Mouse (Mus musculus) ovary, postnatal 10 days (tissue): ENCODE measurements at regions not wholly inside any gene's neighbourhood (a gene's known extent, or its start where the extent isn't known, plus 50 kb on each side); places are given as distances from the start of the nearest gene placed in this dataset.

Source experiments
- DNase-seq: peaks from one replicate; pipeline ENCODE4 v3.0.0; 2022; ENCODE audit warnings: low spot score

DNA sequence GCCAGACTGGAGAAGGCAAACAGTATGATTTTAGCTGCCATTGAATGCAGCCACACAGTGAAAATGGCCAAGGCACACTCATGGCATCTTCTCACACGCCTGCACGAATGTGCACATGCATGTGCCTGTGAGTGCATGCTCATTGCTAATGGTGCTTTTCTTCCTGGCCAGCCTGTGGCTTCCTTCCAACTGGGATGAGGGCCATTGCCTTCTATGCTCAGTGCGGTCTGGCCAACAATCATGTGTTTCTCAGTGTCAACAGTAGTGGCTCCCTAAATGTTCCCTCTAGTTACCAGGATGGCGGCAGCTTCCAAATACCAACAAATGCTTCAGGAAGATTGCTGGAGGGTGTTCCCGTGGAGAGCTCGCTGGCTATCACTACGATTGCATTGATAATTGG is 131.7 kb upstream of the Sall1 start:
- no peak for DNase-seq

DNA sequence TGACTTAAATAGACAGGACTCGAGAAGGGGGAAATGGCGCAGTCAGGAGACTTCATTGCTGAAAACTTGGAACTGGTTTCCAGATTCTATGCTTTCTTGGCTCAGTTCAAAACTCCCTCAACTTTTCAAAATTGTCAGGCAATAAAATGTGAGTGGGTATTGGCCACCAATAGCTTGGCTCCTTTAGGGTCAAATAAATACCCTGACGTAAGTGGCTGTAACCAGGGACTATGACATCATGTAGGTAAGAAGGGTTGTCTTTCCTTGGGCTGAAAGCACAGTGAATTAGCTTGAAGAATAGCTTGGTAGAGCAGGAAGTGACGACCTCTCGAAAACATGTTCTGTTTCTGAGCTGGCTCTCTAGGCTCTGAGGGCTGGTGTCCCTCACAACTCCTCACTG is 127.6 kb upstream of the Sall1 start:
- DNase-seq = no peak

GRCm38 (mm10) chr8:89169484-89169883 is 125.5 kb upstream of the Sall1 start:
- DNase-seq = no peak

DNA sequence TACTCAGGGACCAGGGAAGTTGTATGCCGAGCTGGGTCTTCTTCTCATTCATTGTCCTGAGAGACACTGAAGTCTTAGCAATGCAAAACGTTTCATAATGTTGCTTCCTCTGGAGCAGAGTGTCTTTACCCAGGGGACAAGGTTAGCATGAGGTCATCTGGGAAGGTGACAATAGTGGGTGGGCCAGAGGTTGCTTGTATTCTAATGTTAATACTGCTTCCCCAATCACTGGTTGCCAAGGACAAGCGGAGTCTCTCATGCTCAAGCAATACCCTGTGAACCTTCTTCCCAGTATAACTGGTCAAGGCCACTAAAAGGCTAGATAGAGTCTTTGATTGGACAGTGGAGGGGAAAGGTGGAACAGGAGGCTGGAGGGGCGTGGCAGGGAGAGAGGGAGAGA is 123.1 kb upstream of the Sall1 start:
- no peak for DNase-seq

- no peak for DNase-seq
Observed at GRCm38 (mm10) chr8:89156909-89157308, 112.9 kb upstream of the Sall1 start.

- no peak for DNase-seq
Observed at GRCm38 (mm10) chr8:89153605-89154004, 109.6 kb upstream of the Sall1 start.

- DNase-seq = no peak
Observed at GRCm38 (mm10) chr8:89152867-89153595, 109.1 kb upstream of the Sall1 start.

DNA sequence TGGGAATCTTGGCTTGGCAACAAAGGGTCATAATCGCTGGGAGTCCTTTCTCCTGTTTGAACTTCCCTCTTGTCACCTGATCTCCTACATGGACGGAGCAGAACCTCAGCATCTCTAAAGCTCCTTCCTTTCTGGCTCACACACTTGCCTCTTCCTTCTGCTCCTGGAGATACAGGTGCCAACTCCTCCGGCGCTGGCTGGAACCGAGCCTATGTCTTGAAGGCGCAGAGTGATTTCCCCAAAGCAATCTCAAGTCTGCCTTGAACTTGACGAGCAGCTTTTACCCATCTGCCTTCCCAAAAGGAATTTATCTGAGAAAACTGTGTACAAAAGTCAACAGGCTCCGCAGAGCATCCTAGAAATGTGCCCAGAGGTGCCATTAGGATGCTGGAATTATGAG is 108.4 kb upstream of the Sall1 start:
- no peak for DNase-seq

DNA sequence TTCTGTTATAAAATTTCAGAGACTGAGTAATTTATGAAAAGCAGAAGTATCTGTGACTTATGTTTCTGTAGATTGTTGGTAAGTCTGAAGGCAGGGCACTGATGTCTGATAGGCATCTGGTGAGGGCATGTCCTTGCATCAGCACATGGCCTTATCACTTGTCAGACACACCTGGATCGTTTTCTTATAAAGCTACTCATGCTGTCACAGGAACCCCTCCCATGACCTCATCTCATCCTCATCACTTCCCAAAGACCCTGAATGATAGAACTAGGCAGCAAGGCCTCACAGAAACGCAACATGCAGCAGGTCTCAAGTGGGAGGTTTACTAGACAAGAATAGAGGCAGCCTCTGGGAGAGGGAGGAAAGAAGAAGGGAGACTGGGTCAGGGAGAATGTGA is 107.0 kb upstream of the Sall1 start:
- DNase-seq = no peak

GRCm38 (mm10) chr8:89141529-89142235 is 97.7 kb upstream of the Sall1 start:
- no peak for DNase-seq

DNA sequence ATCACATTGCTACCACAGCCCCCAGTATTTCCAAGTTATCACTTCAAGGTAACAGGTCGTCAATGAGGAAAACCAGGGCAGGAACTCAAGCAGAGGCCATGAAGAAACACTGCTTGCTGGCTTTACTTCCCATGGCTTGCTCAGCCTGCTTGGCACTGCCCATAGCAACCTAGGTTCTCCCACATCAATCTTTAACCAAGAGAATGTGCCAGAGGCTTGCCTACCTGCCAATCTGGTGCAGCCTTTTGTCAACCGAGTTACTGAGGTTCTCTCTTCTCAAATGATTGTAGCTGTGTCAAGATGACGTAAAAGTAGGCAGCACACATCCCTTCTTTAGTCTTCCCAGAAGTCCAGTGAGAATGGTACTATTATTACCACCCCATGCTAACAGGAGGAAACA is 95.9 kb upstream of the Sall1 start:
- no peak for DNase-seq

GRCm38 (mm10) chr8:89138416-89139125 is 94.6 kb upstream of the Sall1 start:
- no peak for DNase-seq

DNA sequence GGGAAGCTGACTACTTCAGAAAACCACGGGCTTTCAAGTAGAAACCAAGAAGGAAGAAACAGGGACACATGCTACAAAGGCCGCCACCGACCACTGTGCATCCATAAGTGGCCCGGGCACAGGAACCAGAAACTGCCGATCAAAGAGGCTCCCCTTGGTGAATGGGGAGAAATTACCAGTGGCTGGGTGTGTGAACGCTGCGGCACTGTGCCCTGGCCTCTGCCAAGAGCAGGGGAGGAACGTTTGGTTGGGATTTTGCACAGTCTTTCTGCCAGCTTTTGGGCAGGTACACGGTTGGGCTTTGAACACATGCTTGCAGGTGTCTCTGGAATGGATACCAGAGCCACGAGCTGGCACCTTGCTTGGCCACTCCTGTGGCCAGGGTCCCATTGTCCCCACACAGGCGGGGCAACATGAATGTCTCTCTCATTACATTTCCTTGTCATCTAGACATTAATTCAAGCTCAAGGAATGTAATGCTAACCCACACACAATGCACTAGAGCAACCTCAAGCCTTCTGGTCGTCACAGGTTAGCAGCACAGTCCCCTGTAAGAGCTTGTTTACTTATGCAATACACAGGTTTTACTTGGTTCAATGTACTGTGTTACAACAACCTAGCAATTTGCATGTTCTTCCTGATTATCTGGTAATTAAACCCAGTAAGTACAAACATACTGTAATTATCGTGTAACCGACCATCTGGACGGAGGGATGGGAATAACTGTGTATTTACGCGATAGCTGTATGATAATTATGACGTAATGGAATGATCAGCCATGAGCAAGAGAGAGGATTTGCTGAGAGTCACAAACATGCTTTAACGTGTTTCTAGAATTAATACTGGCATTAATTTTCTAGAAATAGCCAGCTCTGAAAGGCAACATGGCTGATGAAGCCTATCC is 90.9 kb upstream of the Sall1 start:
- no peak for DNase-seq

GRCm38 (mm10) chr8:89134058-89134457 is 90.1 kb upstream of the Sall1 start:
- DNase-seq = no peak

DNA sequence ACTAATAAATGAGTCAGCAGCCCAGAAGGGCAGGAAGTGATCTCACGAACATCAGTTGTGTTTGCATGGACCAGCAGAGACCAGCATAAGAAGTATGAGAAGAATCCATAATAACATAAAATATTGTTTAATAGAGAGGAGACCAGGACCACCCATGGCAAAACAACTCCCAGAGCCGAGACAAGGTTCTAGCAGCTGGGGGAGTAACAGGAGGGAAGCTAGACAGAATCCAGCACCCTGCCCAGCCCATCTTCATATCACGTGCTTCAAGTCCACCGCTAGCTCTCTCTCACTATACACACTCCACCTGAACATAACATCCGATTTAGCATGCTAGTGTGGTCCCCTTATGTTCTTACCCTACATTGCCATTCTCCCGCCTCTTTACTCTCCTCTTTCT is 77.1 kb upstream of the Sall1 start:
- DNase-seq = no peak

DNA sequence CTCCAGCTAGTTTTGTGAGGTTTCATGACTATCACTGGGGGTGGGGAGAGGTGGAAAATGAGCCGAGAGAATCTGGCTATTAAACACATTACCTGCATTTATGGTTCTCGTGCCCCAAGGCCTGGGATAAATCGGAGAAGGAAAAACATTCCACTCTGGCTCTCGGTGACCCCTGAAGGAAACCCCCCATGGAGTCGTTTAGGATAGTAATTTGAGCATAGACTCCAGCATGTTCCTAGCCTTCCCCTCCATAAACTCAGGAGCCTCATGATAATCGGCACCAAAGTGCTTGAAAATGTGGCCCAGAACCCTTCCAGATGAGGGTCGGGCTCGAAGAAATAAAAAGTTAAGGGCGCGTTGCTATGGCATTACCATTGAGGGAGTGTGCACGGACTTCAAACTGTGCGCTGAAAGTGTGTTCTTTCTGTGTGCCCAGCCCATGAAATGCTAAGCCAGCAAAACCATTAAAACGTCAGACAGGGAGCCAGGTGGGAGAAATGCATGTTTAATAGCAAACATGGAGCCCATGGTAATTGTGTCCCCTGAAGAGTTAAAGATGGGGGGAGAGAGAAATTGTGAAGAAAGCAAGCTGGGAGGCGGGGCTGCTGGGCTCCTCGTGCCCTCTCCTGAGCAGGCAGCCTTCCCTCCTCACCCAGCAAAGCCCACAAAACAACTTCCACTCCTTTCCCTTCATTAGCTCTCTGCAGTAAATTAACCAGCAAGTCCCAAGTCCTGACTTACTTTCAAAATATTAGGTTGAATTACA is 64.1 kb upstream of the Sall1 start:
- DNase-seq = no peak

DNA sequence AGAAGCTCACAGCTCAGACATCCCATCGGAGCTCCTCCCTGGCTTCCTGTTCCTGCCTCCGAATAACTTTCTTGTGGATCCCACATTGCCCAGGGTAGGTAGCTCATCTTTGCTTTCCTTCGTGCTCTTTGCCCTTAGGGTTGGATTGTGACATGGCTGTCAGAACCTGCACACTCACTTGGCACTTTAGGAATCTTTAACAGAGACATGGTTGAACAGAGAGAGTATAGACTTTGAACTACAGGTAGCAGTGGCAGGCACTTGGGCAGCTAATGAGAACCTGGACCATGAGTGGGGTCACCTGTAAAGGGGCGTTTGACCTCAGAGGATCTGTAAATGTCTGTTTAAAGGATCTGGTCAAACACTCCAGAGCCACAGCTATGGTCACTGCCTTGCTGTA is 62.4 kb upstream of the Sall1 start:
- DNase-seq = no peak

DNA sequence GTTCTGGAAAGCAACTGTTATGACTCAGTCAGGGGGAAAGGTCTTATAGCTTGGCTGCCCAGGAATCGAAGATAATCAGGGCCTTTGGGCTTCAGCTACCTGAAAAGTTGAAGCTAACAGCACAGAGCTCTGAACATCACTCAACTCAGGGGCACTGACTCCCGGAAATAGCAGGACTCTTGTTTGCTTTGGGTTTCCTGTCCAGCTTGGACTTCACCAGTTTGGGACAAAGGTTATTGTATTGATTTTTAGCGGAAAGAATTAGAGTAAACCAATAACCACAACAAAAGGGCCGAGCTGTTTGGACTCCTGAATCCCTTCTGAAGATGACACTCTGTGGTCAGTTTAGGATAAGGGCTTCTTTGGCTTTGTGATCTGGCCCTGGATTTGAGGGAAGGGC is 53.4 kb upstream of the Sall1 start:
- DNase-seq = no peak
